Mouse (Mus musculus): ENCODE measurements at regions not wholly inside any gene's neighbourhood (a gene's known extent, or its start where the extent isn't known, plus 50 kb on each side); places are given as distances from the start of the nearest gene placed in this dataset.

GRCm38 (mm10) chr1:193700217-193700616 is 330.1 kb upstream of the Camk1g start:
- no peak for DNase-seq (ENCODE audit: low spot score in 2 of 2)

DNA sequence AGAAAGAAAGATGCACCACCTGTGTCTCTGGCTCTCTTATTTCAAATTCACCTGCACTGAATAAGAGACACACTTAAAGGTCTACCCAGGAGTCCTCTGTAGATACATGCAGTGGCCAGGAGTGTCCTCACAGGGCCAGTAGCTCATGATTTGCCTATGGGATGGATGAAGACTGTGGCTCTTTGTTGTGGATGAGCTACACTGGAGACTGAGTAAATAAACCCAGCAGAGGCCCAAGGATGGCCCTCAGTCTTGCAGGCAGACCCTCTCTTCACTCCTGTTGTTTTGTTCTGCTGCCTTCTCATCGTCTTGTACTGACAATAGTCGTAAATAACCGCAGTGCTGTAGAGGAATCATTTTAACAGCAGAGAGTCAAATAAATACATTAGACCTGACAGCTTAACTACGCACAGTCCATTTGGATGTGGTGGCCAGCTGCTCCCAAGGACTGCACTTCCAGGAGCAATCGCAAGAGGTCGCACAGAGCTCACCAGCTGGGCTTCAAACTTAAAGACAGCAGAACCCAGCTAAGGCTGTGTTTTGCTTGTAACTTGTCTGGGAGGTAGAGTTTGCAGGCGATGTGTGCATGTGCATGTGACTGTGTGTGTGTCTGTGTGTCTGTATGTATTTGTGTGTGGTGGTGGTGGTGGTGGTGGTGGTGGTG is 328.6 kb upstream of the Camk1g start:
- DNase-seq (ENCODE audit: low spot score in 2 of 2), result peak; percentile 85 to 89

DNA sequence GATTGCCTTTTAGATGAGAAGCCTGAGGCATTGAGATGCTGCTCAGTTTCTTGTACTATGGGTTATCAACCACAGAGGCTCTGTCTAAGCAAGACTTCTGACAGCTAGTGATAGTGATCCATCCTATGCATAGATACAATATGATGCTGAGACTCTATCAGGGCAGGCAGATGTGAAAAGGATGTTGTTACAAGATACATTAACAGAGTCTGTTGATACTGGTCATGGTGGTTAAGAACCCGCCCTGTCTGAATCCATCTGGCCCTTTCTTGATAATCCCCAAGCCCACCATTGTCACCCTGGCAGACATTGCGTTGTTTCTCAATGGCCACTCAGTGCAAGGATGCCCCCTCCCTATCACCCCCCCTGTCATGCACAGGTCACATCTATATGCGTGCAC is 327.8 kb upstream of the Camk1g start:
- no peak for DNase-seq (ENCODE audit: low spot score in 2 of 2)

GRCm38 (mm10) chr1:193697001-193697400 is 326.9 kb upstream of the Camk1g start:
- DNase-seq (ENCODE audit: low spot score in 2 of 2), result no peak

DNA sequence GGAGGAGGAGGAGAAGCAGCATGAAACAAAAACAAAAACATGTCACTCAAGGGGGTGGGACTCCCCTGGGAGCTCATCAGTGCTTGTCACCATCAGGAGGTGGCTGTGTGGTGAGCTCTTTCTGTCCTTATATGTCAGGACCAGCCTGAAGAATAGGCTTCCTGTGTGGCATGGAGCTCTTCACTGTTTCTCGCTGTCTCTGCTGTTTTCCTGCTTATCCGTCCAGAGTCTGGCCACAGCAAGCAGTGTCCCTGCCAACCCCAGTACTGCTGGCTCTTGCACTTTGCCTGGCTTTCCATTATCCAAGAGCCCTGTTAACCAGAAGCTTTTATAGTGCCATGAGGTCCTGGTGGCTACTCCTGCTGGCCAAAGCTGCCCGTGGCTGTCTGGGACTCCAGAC is 322.9 kb upstream of the Camk1g start:
- DNase-seq (ENCODE audit: low spot score in 2 of 2), result no peak

DNA sequence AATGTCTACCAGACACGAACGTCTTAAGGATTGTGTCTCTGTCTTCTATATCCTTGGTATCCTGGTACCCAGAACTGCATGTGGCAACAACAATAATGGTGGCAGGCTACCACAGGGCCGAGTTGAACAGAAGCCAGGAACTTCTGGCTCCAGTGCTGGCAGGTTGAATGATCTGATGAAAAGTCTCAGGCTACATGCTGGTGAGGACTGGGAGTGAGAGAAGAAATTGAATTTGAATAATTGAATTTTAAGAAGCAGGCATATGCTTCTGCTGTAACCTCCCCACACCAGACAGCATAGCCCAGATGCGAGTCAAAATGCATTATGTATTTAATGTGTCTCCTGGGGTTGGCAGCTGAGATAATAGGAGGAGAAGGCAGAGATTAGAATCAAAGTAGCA is 319.5 kb upstream of the Camk1g start:
- no peak for DNase-seq (ENCODE audit: low spot score in 2 of 2)

DNA sequence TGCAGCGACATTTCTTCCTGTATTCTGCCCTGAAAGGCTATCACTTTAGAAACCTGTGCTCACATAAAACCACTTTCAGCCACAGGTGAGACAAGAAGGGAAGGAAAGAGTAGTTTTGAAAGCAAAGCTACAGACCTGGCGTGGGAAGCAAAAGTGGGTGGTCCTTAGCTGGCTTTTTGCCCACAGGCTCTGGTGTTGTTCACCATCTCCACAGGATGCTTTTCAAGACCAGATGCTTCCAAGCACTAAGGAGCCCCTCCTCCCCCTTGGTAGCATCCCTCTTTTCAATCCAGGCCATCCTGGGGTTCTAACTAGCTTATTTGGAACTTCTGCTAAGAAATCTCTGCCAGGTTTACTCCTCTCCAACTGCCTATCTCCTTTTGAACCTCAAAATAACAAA is 312.8 kb upstream of the Camk1g start:
- no peak for DNase-seq (ENCODE audit: low spot score in 2 of 2)

DNA sequence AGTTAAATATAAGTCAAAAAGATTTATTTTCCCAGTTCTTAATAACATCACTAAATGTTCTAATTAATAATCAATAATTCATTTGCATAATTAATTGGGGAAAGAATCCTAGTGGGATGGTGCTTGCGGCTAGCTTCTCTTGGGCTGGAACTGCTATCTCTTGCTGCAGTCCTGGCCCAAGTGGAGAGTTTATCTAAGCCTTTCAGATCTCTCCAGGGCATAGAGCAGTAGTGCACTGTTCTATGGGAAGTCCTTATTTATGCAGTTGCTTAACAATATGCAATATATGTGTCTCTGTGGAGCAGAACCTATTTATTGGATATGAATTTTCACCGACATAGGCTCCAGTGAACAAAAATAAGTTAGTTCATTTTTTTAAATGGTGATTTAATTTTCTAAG is 308.4 kb upstream of the Camk1g start:
- DNase-seq (ENCODE audit: low spot score in 2 of 2), result no peak

GRCm38 (mm10) chr1:193673236-193673830 is 303.2 kb upstream of the Camk1g start:
- DNase-seq (ENCODE audit: low spot score in 2 of 2), result peak; percentile 50 to 53

- DNase-seq (ENCODE audit: low spot score in 2 of 2), result no peak
Measured at GRCm38 (mm10) chr1:193672681-193673080, 302.6 kb upstream of the Camk1g start.

GRCm38 (mm10) chr1:193671816-193672254 is 301.7 kb upstream of the Camk1g start:
- no peak for DNase-seq (ENCODE audit: low spot score in 2 of 2)

DNA sequence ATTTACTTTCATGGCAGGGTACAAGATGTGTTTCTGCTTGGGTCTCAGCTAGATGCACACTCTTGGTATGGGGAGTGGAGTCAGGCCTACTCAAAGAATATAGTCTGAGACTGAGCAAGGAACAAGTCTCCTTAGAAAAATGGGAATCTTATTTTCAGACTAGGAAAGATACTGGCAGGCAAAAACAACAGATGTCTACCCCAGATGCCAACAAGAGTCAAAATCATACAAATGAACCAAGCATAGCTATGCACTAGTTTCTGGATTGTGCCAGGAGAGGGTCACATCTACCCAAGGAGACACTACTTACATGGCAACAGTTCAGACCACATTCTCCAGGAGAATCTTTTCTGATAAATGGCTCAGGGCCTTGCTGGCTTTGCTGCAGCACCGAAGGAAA is 300.9 kb upstream of the Camk1g start:
- peak in 1 of 2 experiments; percentile 46 for DNase-seq (ENCODE audit: low spot score in 2 of 2)

GRCm38 (mm10) chr1:193670008-193670407 is 299.9 kb upstream of the Camk1g start:
- DNase-seq (ENCODE audit: low spot score in 2 of 2), result no peak

GRCm38 (mm10) chr1:193668841-193669240 is 298.7 kb upstream of the Camk1g start:
- DNase-seq (ENCODE audit: low spot score in 2 of 2), result no peak

DNA sequence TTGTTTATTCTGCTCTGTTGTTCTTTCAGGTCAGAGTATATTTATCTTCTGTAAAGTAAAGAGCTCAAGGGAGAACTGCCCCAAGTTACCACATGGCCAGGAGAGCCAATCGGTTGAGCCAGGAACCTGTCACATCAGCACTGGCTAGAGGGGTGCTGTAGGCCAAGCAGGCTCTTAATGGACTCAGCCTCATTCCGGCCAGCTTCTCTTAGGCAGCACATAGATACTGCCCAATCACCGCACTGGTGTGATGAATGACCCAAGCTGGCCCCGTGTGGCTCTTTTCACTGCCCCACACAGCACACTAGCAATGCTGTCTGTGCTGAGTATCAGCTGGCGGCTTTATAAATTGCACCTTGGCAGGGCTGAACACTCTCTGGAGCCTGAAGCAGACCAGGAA is 295.8 kb upstream of the Camk1g start:
- no peak for DNase-seq (ENCODE audit: low spot score in 2 of 2)

DNA sequence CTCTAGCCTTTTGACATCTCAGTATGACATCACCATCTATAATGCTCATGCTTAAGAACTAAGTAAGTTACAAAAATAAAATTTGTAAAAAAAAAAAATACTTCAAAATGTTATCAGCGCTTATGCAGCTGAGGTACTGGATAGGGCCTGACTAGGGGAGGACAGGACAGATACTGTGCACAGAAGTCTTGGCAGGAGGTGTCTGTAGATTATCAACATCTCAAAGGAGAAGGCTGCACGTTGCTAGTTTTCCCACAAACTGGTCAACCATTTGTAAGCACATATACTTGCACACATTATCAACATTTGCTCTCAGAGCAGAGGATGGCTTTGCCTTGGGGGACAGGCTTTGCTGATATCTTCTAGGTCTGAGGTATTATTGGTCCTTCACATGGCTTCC is 294.5 kb upstream of the Camk1g start:
- no peak for DNase-seq (ENCODE audit: low spot score in 2 of 2)

DNA sequence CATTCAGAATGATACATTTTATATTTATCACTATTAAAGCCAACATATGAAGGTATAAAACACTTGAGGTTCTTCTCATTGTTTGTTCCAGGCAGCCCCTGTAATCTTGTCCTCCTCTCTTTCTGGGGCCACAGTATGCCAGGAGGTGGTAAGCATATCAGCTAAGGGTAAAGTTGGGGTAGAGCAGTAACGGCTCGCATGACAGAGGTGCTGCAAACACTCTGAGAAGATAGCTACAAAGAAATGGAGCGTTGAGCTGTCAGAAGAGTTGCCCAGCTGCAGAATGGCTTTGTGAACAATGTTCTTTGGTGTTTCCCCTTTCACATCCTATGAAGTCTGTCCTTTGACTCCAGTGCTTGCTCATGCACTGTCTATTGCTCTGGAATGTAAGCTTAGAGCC is 293.5 kb upstream of the Camk1g start:
- DNase-seq (ENCODE audit: low spot score in 2 of 2), result no peak

GRCm38 (mm10) chr1:193662166-193662890 is 292.2 kb upstream of the Camk1g start:
- DNase-seq (ENCODE audit: low spot score in 2 of 2), result no peak

GRCm38 (mm10) chr1:193661377-193661776 is 291.3 kb upstream of the Camk1g start:
- no peak for DNase-seq (ENCODE audit: low spot score in 2 of 2)

GRCm38 (mm10) chr1:193655076-193655677 is 285.1 kb upstream of the Camk1g start:
- DNase-seq (ENCODE audit: low spot score in 2 of 2), result no peak

DNA sequence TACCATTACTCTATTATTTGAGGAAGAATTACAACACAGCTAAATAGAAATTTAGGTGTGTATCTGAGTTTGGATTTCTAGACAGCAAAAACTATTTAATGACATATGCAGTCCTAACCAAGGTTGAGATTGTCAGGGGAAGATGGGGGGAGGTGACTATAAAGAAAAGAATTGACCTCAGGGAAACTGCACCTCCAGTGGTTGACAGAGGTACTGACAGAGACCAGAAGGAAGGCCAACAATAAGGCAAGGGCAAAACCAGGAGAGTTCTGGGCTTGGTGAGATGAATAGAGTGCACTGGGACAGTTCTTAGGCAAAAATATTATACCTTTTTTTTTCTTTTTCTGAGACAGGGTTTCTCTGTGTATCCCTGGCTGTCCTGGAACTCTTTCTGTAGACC is 280.2 kb upstream of the Camk1g start:
- no peak for DNase-seq (ENCODE audit: low spot score in 2 of 2)

DNA sequence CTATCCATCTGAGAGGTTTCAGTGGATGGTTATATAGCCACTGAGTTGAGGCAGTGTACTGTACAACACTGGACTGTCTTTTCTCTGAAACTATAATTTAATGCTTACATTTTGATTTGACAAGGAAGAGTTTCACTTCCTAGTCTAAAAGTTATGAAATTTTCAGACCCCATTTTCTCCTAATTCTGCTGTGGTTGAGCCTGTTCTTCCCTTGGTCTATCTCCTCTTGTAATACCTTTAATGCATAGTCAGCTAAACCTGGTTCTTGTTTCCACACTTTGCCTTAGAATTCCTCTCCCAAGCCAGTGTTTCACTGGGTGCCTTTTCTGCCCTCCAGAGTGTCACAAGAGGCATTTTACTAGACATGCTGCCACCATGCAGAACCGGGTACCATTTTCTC is 279.3 kb upstream of the Camk1g start:
- DNase-seq (ENCODE audit: low spot score in 2 of 2), result no peak
